ENCODE assay signal across 20 mouse cellular contexts in the genomic region with DNA sequence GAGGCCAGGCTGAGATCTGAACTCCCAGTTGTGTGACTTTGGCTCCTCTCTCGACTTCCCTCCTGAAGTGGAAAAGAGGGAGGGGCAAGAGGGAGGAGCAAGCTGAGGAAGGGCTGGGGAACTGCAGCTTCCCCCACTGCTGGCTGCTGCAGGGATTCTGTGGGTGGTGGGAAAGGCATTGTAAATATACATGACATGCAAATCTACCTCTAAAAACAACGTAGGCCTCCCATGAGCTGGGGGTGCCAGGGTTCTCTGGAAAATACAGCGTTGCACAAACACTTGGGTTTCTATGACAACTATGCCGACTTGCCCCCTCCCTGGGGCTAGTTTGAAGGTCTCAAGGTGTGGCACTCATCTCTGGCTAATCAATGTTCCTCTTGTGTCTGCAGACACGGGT. TPM values are rescaled to one million over a fixed set of nuclear protein-coding genes. Genes with fewer than 3 reads are reported as not detected.
DNase-seq lines count a peak whose midpoint lies in the region; ATAC-seq and TF ChIP-seq lines count a peak whose summit lies in the region.
"Had no signal": no experiment of that assay in that cellular context is flagged by ENCODE, and none has a peak within 500 bp of the region (broad histone marks: within the 10 kb centered on the region; RNA-seq: fewer than 3 reads in every experiment).

No protein-coding gene starts in this region.

- H3K4me2 ChIP-seq in stomach, postnatal 0 days (replicated peaks; ENCODE audit: low read depth), result no peak overlapping the region
- H3K4me2 ChIP-seq: embryonic facial prominence, embryonic 12.5 days; limb, embryonic 12.5 days; liver, embryonic 12.5 days; stomach, embryonic 15.5 days had no signal

- TF ChIP-seq CTCF in layer of hippocampus, adult 2 months (conservative IDR thresholded peaks at IDR 0.05), result no peak
- TF ChIP-seq CTCF in MEL (IDR thresholded peaks at IDR 0.05 in 2 of 3, conservative IDR thresholded peaks at IDR 0.05 in 1 of 3; ENCODE audit: control insufficient read depth in 1 of 3, insufficient read depth in 1 of 3, low read depth in 2 of 3, low read length in 3 of 3, poor library complexity in 1 of 3, severe bottlenecking in 1 of 3), result no peak
- no peak for TF ChIP-seq CTCF in olfactory bulb, adult 2 months (IDR thresholded peaks at IDR 0.05; ENCODE audit: insufficient read depth, low read depth, low read length)
- no peak for TF ChIP-seq CTCF in stomach, postnatal 0 days (IDR thresholded peaks at IDR 0.05; ENCODE audit: low read depth)

- H3K36me3 ChIP-seq in MEL (ENCODE audit: control insufficient read depth in 1 of 2, insufficient read depth in 2 of 2, low read length in 2 of 2), result no peaks in the 10 kb centered on the region
- H3K36me3 ChIP-seq in stomach, postnatal 0 days (ENCODE audit: control insufficient read depth, insufficient read depth, low read length), result no peaks in the 10 kb centered on the region
- H3K36me3 ChIP-seq: embryonic facial prominence, embryonic 12.5 days; heart, embryonic 10.5 days; limb, embryonic 12.5 days; liver, embryonic 12.5 days; stomach, embryonic 15.5 days had no signal

- no peaks in the 10 kb centered on the region for H3K4me1 ChIP-seq in MEL (ENCODE audit: control insufficient read depth in 1 of 2, insufficient read depth in 2 of 2, low read length in 2 of 2)
- H3K4me1 ChIP-seq in olfactory bulb, adult 2 months (ENCODE audit: control insufficient read depth, insufficient read depth, low read length), result peaks cover 70% of the 10 kb centered on the region
- no peaks in the 10 kb centered on the region for H3K4me1 ChIP-seq in stomach, postnatal 0 days (replicated peaks; ENCODE audit: control insufficient read depth, insufficient read depth)
- H3K4me1 ChIP-seq: embryonic facial prominence, embryonic 12.5 days; limb, embryonic 12.5 days; liver, embryonic 12.5 days; stomach, embryonic 15.5 days had no signal

- ATAC-seq in stomach, postnatal 0 days (ENCODE audit: low FRiP score, low TSS enrichment), result no peak
- ATAC-seq: liver, embryonic 12.5 days had no signal

- H3K79me2 ChIP-seq in MEL (ENCODE audit: control insufficient read depth, insufficient read depth, low read length, poor library complexity), result no peaks in the 10 kb centered on the region

- no peak for TF ChIP-seq RAD21 in MEL (IDR thresholded peaks at IDR 0.05; ENCODE audit: low read depth, low read length)

- TF ChIP-seq POLR2A in MEL (IDR thresholded peaks at IDR 0.05; ENCODE audit: control insufficient read depth in 1 of 2, insufficient read depth in 1 of 2, low read depth in 1 of 2, low read length in 2 of 2, poor library complexity in 1 of 2), result no peak
- TF ChIP-seq POLR2A in olfactory bulb, adult 2 months (IDR thresholded peaks at IDR 0.05; ENCODE audit: insufficient read depth, low read depth, low read length), result no peak

- no peak overlapping the region for H3K9ac ChIP-seq in MEL (ENCODE audit: control insufficient read depth, low read depth, low read length, poor library complexity, severe bottlenecking)
- no peak overlapping the region for H3K9ac ChIP-seq in stomach, postnatal 0 days (ENCODE audit: low read length)
- H3K9ac ChIP-seq: embryonic facial prominence, embryonic 12.5 days; limb, embryonic 12.5 days; liver, embryonic 12.5 days; stomach, embryonic 15.5 days had no signal

- no peak for TF ChIP-seq EP300 in MEL (IDR thresholded peaks at IDR 0.05; ENCODE audit: low read depth in 1 of 2, low read length in 2 of 2)
- TF ChIP-seq EP300 in stomach, postnatal 0 days (optimal IDR thresholded peaks at IDR 0.05), result no peak

- DNase-seq in layer of hippocampus, adult 2 months (ENCODE audit: low spot score in 2 of 2), result peak in 1 of 2 experiments; percentile 34
- no peak for DNase-seq in layer of hippocampus, adult 9-10 months (ENCODE audit: low spot score)
- peak; percentile 43 for DNase-seq in MEL (ENCODE audit: low read depth, low spot score)
- peak; percentile 86 for DNase-seq in brain, adult 2 months (ENCODE audit: low read depth, low spot score)
- DNase-seq in heart, postnatal 4 days, result no peak
- no peak for DNase-seq in stomach, postnatal 0 days (ENCODE audit: low spot score)
- DNase-seq: adrenal gland, adult 8-10 months; B cell, adult 2 months; cerebellum, adult 9-11 months; kidney, adult 18-20 months; kidney, postnatal 10 days; lung, adult 2 months; lung, postnatal 4 days had no signal

- H3K27me3 ChIP-seq in MEL (ENCODE audit: control insufficient read depth in 1 of 2, insufficient read depth in 2 of 2, low read length in 2 of 2), result no peaks in the 10 kb centered on the region
- H3K27me3 ChIP-seq in stomach, postnatal 0 days (ENCODE audit: control insufficient read depth, insufficient read depth, low read length), result no peaks in the 10 kb centered on the region
- H3K27me3 ChIP-seq: embryonic facial prominence, embryonic 12.5 days; stomach, embryonic 15.5 days had no signal

- H3K4me3 ChIP-seq in layer of hippocampus, adult 2 months, result no peak overlapping the region
- no peak overlapping the region for H3K4me3 ChIP-seq in MEL (ENCODE audit: control insufficient read depth in 1 of 2, insufficient read depth in 1 of 2, low read depth in 2 of 2, low read length in 2 of 2)
- no peak overlapping the region for H3K4me3 ChIP-seq in olfactory bulb, adult 2 months (ENCODE audit: insufficient read depth, low read depth, low read length)
- H3K4me3 ChIP-seq in stomach, postnatal 0 days (ENCODE audit: low read depth, low read length), result no peak overlapping the region
- H3K4me3 ChIP-seq: embryonic facial prominence, embryonic 12.5 days; erythroblast, embryonic 14.5 days; heart, embryonic 10.5 days; limb, embryonic 12.5 days; liver, embryonic 12.5 days; stomach, embryonic 15.5 days had no signal

- WGBS in olfactory bulb, adult 2 months, result 19% methylated on average over 5 of the region's 5 CpGs
- 13% methylated on average over 5 of the region's 5 CpGs for WGBS in stomach, postnatal 0 days

- H3K9me3 ChIP-seq in MEL (replicated peaks; ENCODE audit: insufficient read depth, low read length), result no peaks in the 10 kb centered on the region
- no peaks in the 10 kb centered on the region for H3K9me3 ChIP-seq in stomach, postnatal 0 days (ENCODE audit: control insufficient read depth, low read length)
- H3K9me3 ChIP-seq: embryonic facial prominence, embryonic 12.5 days; heart, embryonic 10.5 days; limb, embryonic 12.5 days; liver, embryonic 12.5 days; stomach, embryonic 15.5 days had no signal

- peak overlapping the region; percentile 43 for H3K27ac ChIP-seq in layer of hippocampus, adult 2 months
- H3K27ac ChIP-seq in MEL (ENCODE audit: control insufficient read depth, low read depth, low read length), result no peak overlapping the region
- peak overlapping the region; percentile 48 for H3K27ac ChIP-seq in olfactory bulb, adult 2 months (ENCODE audit: insufficient read depth, low read depth, low read length)
- no peak overlapping the region for H3K27ac ChIP-seq in stomach, postnatal 0 days (replicated peaks)
- H3K27ac ChIP-seq: embryonic facial prominence, embryonic 12.5 days; heart, embryonic 10.5 days; limb, embryonic 12.5 days; liver, embryonic 12.5 days; stomach, embryonic 15.5 days had no signal

TF ChIP-seq in MEL, 35 proteins besides CTCF, POLR2A, EP300 and RAD21:
- TF ChIP-seq UBTF (IDR thresholded peaks at IDR 0.05; ENCODE audit: borderline replicate concordance, insufficient read depth, low read depth, low read length) (no peak), JUND (IDR thresholded peaks at IDR 0.05; ENCODE audit: low read depth, low read length) (no peak), USF1 (IDR thresholded peaks at IDR 0.05; ENCODE audit: low read depth, low read length) (no peak)

RNA-seq across cellular contexts. Expression of a gene that starts 50.9 kb away (rescaled TPM):
- 100 to 1,000 TPM; 194 to 198 TPM for total RNA-seq in layer of hippocampus, adult 2 months (2021)
- 10.3 and 10.4 TPM in 2 replicates for total RNA-seq in MEL (2012; rRNA removed)
- polyA plus RNA-seq in MEL (2012; ENCODE audit: insufficient read depth in 1 of 2, insufficient read length in 2 of 2, low read depth in 1 of 2, low replicate concordance in 2 of 2, missing spikeins in 1 of 2), result 10 to 100 TPM in 1 of 2 experiments, not detected in 1; 39.6 TPM
- not detected in 2 replicates for polyA plus RNA-seq in olfactory bulb, adult 2 months (2012; ENCODE audit: insufficient read depth, insufficient read length, low replicate concordance, missing spikeins)
- 10 to 100 TPM; 57.1 to 58.3 TPM for total RNA-seq in heart, postnatal 4 days (2021)
- 50.7 and 59.0 TPM in 2 replicates for polyA plus RNA-seq in stomach, postnatal 0 days (2015; fragmentation: Nextera tagmentation; extraction: Ambion mirVana)

Comparison
In these comparisons a context has a peak if more than half of its experiments do, and no peak if none do; other contexts are left out.
1. DNase-seq: peak in MEL (single experiment) and brain, adult 2 months (single experiment); none in layer of hippocampus, adult 9-10 months (single experiment), heart, postnatal 4 days (single experiment) and stomach, postnatal 0 days (single experiment).
2. H3K27ac ChIP-seq: peak in layer of hippocampus, adult 2 months (single experiment) and olfactory bulb, adult 2 months (single experiment); none in MEL (single experiment) and stomach, postnatal 0 days (single experiment).